Mouse (Mus musculus) Muller cell, postnatal 12 days (primary cell): ENCODE data around the gene Bpifb1.
A peak's percentile ranks its signal among the peaks of the same experiment; 100 is the strongest.
"Not testable (repeated sequence)": the region's sequence is repeated elsewhere in the genome, so short reads cannot be mapped to it uniquely, and the experiment has no call there.

Experiments
- DNase-seq: peaks from one replicate; pipeline ENCODE4 v3.0.0-alpha.2; 2015; ENCODE audit errors: inconsistent ontology term

Bpifb1 gene

GRCm38 (mm10) chr2:154211121-154211520 lies 20.5 kb downstream of the Bpifb1 start:
- no peak for DNase-seq

GRCm38 (mm10) chr2:154211881-154212280 lies 21.3 kb downstream of the Bpifb1 start:
- DNase-seq: no peak

DNA sequence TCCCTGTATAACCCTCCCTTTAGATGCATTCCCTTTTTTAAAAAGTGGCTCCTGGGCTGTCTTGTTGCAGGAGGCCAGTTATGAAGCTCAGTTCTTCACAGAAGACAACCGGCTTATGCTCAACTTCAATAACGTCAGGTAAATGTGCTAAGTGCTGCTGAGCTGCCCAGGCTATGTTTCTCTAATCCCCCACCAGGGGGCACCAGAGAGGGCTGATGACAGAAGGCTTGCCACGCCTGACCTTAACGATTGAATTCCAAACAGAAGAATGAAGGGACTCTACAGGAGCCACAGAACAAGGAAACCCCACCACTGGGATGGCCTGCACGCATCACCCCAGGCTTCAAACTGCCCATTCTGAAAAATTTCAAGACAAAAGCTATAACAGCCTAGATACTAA lies 24.6 kb downstream of the Bpifb1 start:
- DNase-seq: peak; percentile 86

DNA sequence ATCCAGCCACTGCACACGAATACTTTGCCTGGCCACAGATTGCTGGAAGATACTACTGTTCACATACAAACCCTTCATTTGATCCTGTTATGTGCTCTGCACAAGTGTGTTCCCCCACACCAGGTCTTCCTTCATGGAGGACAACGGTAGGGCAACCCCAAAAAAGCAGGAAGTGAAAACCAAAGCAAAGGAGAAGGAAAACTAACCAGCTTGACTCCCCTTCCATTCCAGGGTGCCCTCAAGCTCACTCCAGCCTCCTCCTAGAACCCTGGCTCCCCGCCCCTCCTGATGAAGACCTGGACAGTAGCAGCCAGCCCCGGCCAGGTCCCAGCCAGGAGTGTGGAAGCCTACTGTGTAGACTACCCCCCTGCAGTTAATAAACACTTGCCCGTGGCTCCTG lies 29.3 kb downstream of the Bpifb1 start:
- no peak for DNase-seq

GRCm38 (mm10) chr2:154223265-154223916 lies 32.8 kb downstream of the Bpifb1 start, which contains the start of gene Bpifb5:
Bpifb5 (plus strand) TSS chr2:154223742.
- DNase-seq: peak; percentile 58

DNA sequence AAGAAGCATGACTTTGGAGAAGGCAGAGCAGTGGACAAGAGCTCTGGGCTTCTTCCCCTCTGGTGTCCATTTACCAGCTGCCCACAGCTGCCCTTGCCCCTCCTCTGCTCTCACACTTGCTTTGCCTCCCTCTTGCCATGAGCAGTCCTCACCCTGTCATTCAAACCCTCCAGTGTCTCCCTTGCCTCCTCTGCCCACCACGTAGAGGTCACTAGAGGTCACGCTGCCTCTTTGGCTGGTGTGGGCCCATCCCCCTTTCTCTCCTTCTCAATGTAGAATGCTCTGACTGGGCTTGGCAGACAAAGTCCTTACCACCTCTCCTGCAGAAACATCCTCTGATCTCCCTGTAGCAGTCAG lies 33.3 kb downstream of the Bpifb1 start:
- DNase-seq: no peak

DNA sequence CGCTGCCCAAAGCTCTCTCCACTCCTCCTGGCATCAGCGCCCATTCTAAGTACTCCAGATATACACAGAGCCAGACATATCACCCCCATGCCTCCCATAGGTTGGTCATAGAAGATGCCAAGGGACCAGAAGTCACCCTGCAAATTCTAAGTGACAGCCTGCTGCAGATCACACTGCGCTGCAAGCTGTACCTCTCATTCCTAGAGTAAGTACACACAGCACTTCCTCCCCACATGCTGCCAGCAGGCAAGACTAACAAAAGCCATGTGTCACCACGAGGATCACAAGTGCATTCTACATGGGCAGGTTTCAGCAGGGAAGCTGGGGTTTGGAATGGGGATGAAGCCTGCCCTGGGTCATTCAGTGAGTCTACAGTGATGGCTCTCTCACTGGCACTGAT lies 36.4 kb downstream of the Bpifb1 start:
- no peak for DNase-seq

GRCm38 (mm10) chr2:154227830-154228229 lies 37.2 kb downstream of the Bpifb1 start:
- no peak for DNase-seq

DNA sequence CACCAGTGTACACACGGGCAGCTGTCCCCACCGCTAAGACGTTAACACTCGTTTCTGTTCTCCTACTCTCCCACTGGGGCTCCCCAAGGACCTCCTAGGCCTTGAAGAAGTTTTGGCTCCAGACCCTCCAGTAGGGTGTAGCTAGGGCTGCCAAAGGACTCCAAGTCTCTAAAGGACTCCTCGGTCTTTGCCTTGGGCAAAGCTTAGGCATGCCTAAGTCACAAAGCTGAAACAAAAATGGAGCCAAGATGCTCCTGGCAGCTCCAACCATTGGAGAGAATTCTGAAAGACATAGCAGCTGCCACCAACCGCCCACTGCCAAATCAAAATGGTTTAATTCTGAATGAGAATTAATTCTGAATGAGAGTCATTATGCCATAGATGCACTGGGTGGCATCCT lies 42.8 kb downstream of the Bpifb1 start:
- DNase-seq: no peak

GRCm38 (mm10) chr2:154240771-154241170 lies 50.2 kb downstream of the Bpifb1 start:
- no peak for DNase-seq

DNA sequence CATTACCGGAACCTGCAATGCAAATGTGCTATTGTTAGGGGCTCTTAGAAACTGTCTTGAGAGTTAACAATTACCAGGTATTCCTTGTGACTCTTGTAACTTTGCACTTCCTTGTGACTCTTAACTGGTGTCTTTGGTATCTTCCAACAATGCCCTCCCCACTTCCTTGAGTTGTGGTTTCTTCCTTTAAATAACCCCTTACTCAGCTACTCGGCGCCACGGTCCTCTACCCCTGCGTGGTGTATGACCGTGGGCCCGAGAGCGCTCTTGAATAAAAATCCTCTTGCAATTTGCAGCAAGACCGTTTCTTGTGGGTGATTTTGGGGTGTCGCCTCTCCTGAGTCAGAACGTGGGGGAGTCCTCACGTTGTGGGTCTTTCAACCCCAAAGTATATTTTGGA lies 52.1 kb downstream of the Bpifb1 start:
- DNase-seq: not testable (repeated sequence)

GRCm38 (mm10) chr2:154243356-154244036 lies 52.9 kb downstream of the Bpifb1 start:
- no peak for DNase-seq

- DNase-seq: no peak
These were observed 54.7 kb downstream of the Bpifb1 start for GRCm38 (mm10) chr2:154245322-154245721.

DNA sequence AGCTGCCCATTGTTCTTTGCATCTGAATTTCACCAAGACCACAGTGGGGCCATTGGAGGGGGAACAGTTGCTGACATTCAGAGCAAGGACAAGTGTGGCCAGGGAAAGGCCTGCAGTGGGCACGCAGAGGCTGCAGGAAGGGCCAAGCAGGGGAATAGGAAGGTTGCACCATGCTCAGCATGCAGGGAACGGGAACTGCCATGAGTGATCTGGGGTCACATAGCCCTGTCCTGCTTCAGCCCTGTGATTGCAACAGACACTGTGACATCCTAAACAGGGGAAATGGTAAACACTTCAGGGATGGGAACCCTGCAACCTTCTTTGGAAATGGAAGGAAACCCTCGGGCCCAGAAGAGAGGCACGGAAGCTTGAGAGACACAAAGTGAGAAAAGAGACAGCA lies 64.6 kb downstream of the Bpifb1 start:
- not testable (repeated sequence) for DNase-seq

GRCm38 (mm10) chr2:154255770-154256169 lies 65.2 kb downstream of the Bpifb1 start:
- DNase-seq: no peak

GRCm38 (mm10) chr2:154257554-154257953 lies 66.9 kb downstream of the Bpifb1 start, which contains the start of gene Bpifb9a:
Bpifb9a (plus strand) TSS chr2:154257854.
- DNase-seq: not testable (repeated sequence)

- not testable (repeated sequence) for DNase-seq
These were observed 73.8 kb downstream of the Bpifb1 start for GRCm38 (mm10) chr2:154264397-154264796.
